Mouse (Mus musculus) T-helper 1 cell (primary cell): Measurements from ENCODE around the gene Ssbp2.

Experiments
- in situ Hi-C: fragments of 300-600 bp; cut with MboI, MseI; formaldehyde crosslinking; loops from one replicate; pipeline ENCODE4 v1.15.1; 2025; ENCODE audit warnings: high pct_unique_total_duplicates

Gene Ssbp2

DNA sequence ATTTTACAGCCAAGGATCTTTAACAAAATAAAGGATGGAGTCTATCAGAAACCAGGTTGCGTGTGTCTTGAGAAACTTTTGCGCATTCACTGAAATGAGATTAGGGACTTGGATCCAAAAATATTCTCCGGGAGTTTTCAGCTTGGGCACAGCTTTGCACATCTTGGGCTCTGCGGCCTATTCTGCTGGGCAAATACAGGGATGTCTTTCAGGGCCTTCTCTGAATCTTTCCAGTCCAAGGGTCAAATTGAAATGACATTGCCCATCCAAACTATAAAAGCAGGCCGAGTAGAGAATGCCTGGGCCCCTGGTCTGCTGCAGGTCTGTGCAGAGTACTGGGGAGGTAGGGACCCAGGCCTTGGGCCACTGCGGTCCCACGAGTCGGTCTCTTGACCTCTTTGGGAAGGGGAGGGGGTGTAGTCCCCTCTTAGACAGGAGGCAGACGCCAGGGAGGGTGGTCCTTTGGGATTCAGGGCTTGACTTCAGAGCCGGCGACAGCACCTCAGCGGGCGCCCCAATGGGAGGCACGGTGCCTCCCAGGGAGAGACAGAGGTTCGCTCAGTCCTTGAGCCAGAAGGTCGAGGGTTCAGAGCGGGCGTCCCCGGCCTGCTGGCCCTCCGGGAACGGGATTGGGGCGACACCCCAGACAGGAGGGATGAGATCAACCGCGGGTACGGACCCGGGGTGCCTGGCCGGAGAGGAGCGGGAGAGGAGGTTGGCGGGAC is at the start of gene Ssbp2:
Gene Ssbp2 (plus strand): TSS at position 388 of the 725 bp plus-strand sequence.
- in situ Hi-C loops, result loop anchor here (10.0 kb wide), 2 partner anchors 235 kb away; partner anchors contain the start of gene Atg10

DNA sequence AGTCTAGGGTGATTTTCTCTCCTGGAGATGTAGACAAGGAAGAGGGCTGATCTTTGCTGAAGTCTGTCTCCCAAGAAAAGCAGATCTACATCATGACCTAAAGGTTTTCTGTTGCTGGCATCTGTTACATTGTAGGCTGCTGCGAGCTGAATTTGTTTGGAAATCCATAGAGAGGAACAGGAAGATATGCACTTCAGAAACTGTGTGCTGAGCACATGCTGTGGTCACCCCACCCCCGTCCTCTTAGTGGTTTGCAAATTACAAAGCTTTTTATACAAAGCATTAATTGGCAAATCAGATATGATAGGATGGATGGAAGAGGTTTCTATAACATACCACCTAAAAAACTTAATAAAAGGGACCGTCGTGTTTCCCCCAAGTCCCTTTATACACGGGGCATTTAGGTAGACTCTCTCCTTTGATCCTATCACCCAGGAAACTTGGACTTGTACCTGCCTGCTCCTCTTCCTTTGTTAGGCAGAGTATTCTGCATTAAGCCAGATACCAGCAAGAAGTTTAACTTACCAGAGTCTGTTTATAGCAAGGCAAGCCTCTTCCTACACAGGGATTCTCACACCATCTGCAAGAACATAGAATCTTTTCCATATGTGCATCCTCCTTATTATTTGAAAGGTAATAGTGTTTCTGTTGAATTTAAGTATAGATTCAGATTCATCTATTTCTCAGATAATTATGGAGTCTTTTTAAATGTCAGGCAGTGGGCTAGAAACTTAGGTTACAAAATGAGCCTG is 46.2 kb upstream of the Ssbp2 start:
- in situ Hi-C loops, result no loop called here

- in situ Hi-C loops, result no loop called here
Observed at GRCm38 (mm10) chr13:91415896-91416295, 44.2 kb upstream of the Ssbp2 start.

GRCm38 (mm10) chr13:91416698-91417097 is 43.4 kb upstream of the Ssbp2 start:
- in situ Hi-C loops, result no loop called here

DNA sequence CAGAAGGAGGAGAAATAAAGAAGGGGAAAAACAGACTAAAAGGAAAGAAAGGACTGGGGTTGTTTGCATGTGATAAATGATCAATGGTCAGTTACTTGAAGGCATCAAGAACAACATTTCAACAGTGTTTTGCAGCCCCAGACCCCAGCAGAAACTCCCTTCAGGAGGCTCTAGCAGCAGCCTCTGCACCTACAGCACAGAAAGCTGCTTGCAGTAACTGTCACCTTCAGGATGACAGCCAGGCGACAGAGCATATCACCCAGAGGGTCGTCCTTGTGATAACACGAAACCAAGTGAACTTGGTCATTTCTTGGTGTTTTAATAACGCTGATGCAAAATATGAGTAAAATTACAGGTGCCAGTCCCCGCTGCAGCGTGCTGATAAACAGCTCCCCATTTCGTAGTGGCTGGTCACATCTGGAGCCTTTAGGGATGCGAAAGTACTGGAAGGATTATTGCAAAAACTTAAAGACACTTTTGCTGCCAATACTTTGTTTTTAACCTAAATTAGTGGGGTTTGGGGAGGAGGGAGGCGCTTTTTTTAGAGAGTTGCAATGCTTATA is 38.6 kb upstream of the Ssbp2 start:
- in situ Hi-C loops, result no loop called here

- in situ Hi-C loops, result no loop called here
Observed at GRCm38 (mm10) chr13:91430867-91431266, 29.2 kb upstream of the Ssbp2 start.

- in situ Hi-C loops, result no loop called here
Observed at GRCm38 (mm10) chr13:91431392-91432355, 28.4 kb upstream of the Ssbp2 start.

DNA sequence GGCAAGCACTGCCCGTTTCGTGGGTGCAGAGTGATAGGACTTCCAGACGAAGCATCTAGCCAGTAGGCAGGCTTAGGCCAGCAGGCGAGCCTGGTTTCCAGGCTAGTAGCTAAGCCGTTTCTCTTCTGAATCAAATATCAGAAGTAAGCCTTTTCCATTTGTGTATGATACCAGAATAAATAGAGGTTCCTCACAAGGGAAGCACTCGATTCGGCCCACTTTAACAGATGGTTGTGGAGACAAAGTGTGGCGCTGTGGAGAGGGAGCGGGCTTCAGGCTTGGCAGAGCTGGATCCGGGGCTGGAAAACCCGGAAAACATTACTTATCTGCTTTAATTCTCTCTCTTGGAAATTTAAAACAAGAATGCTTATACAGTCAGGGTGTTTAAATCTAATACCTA is 27.1 kb upstream of the Ssbp2 start:
- in situ Hi-C loops, result no loop called here

- in situ Hi-C loops, result no loop called here
Observed at GRCm38 (mm10) chr13:91437931-91438330, 22.2 kb upstream of the Ssbp2 start.

- in situ Hi-C loops, result no loop called here
Observed at GRCm38 (mm10) chr13:91441476-91441875, 18.6 kb upstream of the Ssbp2 start.

GRCm38 (mm10) chr13:91446728-91447127 is 13.4 kb upstream of the Ssbp2 start:
- in situ Hi-C loops, result no loop called here

- in situ Hi-C loops, result no loop called here
Observed at GRCm38 (mm10) chr13:91448936-91449335, 11.1 kb upstream of the Ssbp2 start.

DNA sequence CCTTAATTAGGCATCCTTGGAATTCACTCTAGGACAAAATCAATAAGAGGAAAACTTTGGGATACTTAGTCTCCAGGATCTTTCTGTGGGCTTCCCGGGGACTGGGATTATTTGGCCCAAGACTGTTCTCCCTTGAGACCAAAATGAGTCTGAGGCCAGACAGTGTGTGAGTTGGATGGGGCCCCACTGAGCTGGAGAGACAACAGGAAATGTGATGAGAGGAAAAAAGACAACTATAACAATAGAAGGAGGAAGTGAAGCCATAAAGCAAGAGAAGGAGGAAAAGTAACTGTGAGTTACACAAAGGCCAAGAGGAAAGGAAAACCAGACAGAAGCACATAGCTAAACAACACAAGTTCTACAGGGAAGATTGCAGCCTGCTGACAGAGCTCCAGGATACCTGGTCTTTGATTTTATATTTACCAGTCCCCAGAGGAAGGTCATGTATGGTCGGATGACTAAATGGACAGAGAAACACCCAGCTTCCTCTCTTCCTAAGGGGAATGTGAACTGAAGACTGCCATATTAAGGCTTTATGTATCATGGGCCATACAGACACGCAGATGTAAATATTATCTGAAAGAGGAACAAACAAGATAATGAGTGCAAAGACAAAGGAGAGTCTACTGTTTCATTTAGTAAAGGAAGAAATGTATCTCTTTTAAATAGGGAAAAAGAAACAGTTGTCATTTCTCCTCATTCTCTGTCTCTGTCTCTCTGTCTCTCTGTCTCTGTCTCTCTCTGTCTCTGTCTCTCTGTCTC is 8.5 kb upstream of the Ssbp2 start:
- in situ Hi-C loops, result loop anchor here (5.0 to 10.0 kb wide), 2 partner anchors 74 to 227 kb away; partner anchors contain the start of gene Atg10

GRCm38 (mm10) chr13:91452269-91452668 is 7.8 kb upstream of the Ssbp2 start:
- in situ Hi-C loops, result loop anchor here (5.0 to 10.0 kb wide), 2 partner anchors 75 to 227 kb away; partner anchors contain the start of gene Atg10

- in situ Hi-C loops, result loop anchor here (5.0 to 10.0 kb wide), 2 partner anchors 76 to 228 kb away; partner anchors contain the start of gene Atg10
Observed at GRCm38 (mm10) chr13:91453236-91453635, 6.8 kb upstream of the Ssbp2 start.

DNA sequence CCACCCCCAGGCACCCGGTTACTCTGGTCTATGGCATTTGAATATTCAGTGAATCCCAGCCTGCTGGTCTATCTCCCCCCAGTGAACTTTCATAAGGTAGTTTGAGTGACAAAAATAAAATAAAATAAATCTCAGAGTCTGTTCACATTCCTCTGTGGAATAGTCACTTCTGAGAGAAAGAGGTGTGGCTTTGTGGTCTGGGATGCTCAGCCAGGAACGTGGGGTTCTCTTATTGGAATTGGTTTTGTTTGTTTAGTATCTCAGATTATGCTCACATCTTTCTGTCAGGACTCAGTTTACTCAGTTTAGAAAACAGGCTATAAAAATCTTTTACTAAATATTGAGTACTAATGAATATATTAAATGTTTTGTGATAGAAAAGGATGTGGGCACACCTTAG is 4.0 kb upstream of the Ssbp2 start:
- in situ Hi-C loops, result loop anchor here (10.0 kb wide), 1 partner anchor 231 kb away; the partner anchor contains the start of gene Atg10

GRCm38 (mm10) chr13:91456735-91457134 is 3.3 kb upstream of the Ssbp2 start:
- in situ Hi-C loops, result loop anchor here (10.0 kb wide), 1 partner anchor 232 kb away; the partner anchor contains the start of gene Atg10

DNA sequence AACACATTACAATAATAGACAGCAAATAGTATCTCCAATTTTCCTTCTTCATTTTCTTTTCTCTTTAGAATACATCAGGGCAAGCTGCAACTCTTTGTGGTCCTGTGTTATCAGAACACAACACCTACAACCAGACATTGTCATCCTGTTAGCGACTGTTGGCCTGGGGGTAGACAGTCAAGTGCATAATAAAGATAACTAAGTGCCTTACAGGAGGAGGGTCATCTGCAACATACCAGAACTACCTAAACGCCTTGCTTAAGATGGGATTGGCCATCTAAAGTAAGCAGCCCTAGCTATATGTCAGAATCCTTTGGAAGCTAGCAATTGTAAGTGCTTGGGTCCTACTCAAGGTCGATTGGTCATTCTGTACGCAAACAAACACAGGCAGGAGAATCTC is 2.1 kb upstream of the Ssbp2 start:
- in situ Hi-C loops, result loop anchor here (10.0 kb wide), 1 partner anchor 233 kb away; the partner anchor contains the start of gene Atg10

DNA sequence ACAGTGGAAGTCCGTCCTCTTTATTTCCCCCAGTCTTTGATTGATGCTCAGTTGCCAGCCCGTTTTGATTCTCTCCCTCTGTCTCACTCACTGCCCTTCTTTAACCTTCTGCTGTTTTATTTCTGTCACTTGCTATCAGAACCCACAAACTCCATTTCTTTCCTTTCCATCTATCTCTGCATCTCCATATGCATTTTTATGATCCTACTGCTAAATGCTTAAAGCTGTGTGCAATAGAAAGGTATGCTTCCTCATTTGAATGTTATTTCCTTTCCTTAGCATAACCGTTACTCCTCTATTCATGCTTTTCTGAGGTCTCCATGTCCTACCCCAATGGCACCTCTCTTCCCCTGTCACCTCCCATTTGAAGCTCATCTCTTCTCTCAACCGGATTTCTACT is 594 bp upstream of the Ssbp2 start:
- in situ Hi-C loops, result loop anchor here (10.0 kb wide), 1 partner anchor 235 kb away; the partner anchor contains the start of gene Atg10
